Comparison of ENCODE assay signal across 19 mouse cellular contexts in genomic region chr17:83102675-83103412, GRCm38 (mm10).
DNase-seq lines count a peak whose midpoint lies in the region; TF ChIP-seq lines count a peak whose summit lies in the region.
"Had no signal": no experiment of that assay in that cellular context is flagged by ENCODE, and none has a peak within 500 bp of the region (broad histone marks: within the 10 kb centered on the region; RNA-seq: fewer than 3 reads in every experiment).

No protein-coding gene starts in this region.

- no peak for TF ChIP-seq EP300 in heart, adult 2 months (IDR thresholded peaks at IDR 0.05; ENCODE audit: insufficient read depth, low read depth, low read length)

- no peak overlapping the region for H3K27ac ChIP-seq in heart, adult 2 months
- no peak overlapping the region for H3K27ac ChIP-seq in embryonic facial prominence, embryonic 10.5 days (replicated peaks)
- H3K27ac ChIP-seq: forebrain, embryonic 12.5 days; limb, embryonic 13.5 days; liver, embryonic 14.5 days; neural tube, embryonic 13.5 days had no signal

- H3K4me3 ChIP-seq in heart, adult 2 months = no peak overlapping the region
- no peak overlapping the region for H3K4me3 ChIP-seq in embryonic facial prominence, embryonic 10.5 days
- H3K4me3 ChIP-seq: forebrain, embryonic 12.5 days; limb, embryonic 13.5 days; megakaryocyte, embryonic 14.5 days; neural tube, embryonic 13.5 days had no signal

- H3K4me1 ChIP-seq in heart, adult 2 months (ENCODE audit: control insufficient read depth, insufficient read depth, low read length) = no peaks in the 10 kb centered on the region; the same call in 1 of the 2 replicates
- peaks cover 49% of the 10 kb centered on the region for H3K4me1 ChIP-seq in embryonic facial prominence, embryonic 10.5 days
- H3K4me1 ChIP-seq: forebrain, embryonic 12.5 days had no signal

- intact Hi-C loops in heart, adult 2 months (cut with DNase I) = no loop called here

- H3K79me2 ChIP-seq in heart, adult 2 months (replicated peaks; ENCODE audit: control insufficient read depth, insufficient read depth, low read length) = no peaks in the 10 kb centered on the region

- 48% methylated on average over 6 of the region's 6 CpGs for WGBS in heart, adult 2 months
- 85% methylated on average over 6 of the region's 6 CpGs for WGBS in embryonic facial prominence, embryonic 10.5 days

- peak; percentile 86 for DNase-seq in heart, adult 11 months
- DNase-seq in heart, adult 2 months = no peak
- peak; percentile 34 for DNase-seq in kidney, adult 9 months
- DNase-seq in kidney, adult 18-20 months = no peak
- peak; percentile 48 for DNase-seq in testis, postnatal 14 days (ENCODE audit: low spot score)
- no peak for DNase-seq in testis, postnatal 10 days (ENCODE audit: low spot score)
- DNase-seq in embryo, embryonic 9.5 days (ENCODE audit: extremely low spot score) = no peak
- no peak for DNase-seq in embryonic facial prominence, embryonic 10.5 days (ENCODE audit: low spot score)
- DNase-seq: cerebellum, adult 18-20 months; cerebellum, postnatal 36 days; gastrocnemius, postnatal 14 days; lung, postnatal 14 days; midbrain, embryonic 14.5 days had no signal

- no peak for TF ChIP-seq POLR2A in heart, adult 2 months (IDR thresholded peaks at IDR 0.05; ENCODE audit: insufficient read depth, low read depth, low read length)

- H3K9me3 ChIP-seq in embryonic facial prominence, embryonic 10.5 days = no peaks in the 10 kb centered on the region
- H3K9me3 ChIP-seq: forebrain, embryonic 12.5 days; limb, embryonic 13.5 days; megakaryocyte, embryonic 14.5 days; neural tube, embryonic 13.5 days had no signal

- H3K36me3 ChIP-seq in heart, adult 2 months (ENCODE audit: control insufficient read depth, insufficient read depth, low read length) = no peaks in the 10 kb centered on the region
- H3K36me3 ChIP-seq in embryonic facial prominence, embryonic 10.5 days (replicated peaks) = no peaks in the 10 kb centered on the region
- H3K36me3 ChIP-seq: forebrain, embryonic 12.5 days; G1E; limb, embryonic 13.5 days; neural tube, embryonic 13.5 days had no signal

- H3K9ac ChIP-seq in heart, adult 2 months (ENCODE audit: low read depth, low read length) = no peak overlapping the region
- H3K9ac ChIP-seq: forebrain, embryonic 12.5 days; limb, embryonic 13.5 days; liver, embryonic 14.5 days; neural tube, embryonic 13.5 days had no signal

- no peaks in the 10 kb centered on the region for H3K27me3 ChIP-seq in heart, adult 2 months (ENCODE audit: control insufficient read depth, insufficient read depth, low read length)
- peaks cover 28% of the 10 kb centered on the region for H3K27me3 ChIP-seq in embryonic facial prominence, embryonic 10.5 days (replicated peaks; ENCODE audit: low read depth, poor library complexity, severe bottlenecking)

- no peak for TF ChIP-seq CTCF in heart, adult 2 months (IDR thresholded peaks at IDR 0.05)

Comparison
In these comparisons a context has a peak if more than half of its experiments do, and no peak if none do; other contexts are left out.
1. DNase-seq: peak in heart, adult 11 months (single experiment), kidney, adult 9 months (single experiment) and testis, postnatal 14 days (single experiment); none in heart, adult 2 months (0 of 2), kidney, adult 18-20 months (single experiment), testis, postnatal 10 days (single experiment), embryo, embryonic 9.5 days (single experiment) and embryonic facial prominence, embryonic 10.5 days (single experiment).